Mouse (Mus musculus) MEL (cell line): ENCODE results near the gene Stx1a. TPM values are rescaled to one million over a fixed set of nuclear protein-coding genes. Genes with fewer than 3 reads are reported as not detected.

Experiments used
- DNase-seq: peaks from one replicate; pipeline ENCODE4 v3.0.0; 2011; ENCODE audit warnings: low read depth, low spot score
- H3K27ac ChIP-seq: 2 replicates; pipeline ENCODE4 v1.5.1; 2012; ENCODE audit warnings: low read depth, mild to moderate bottlenecking, control low read depth, low read length, moderate library complexity; ENCODE audit not compliant: control insufficient read depth
- H3K27me3 ChIP-seq, 2 experiments: fragments of 150-350 bp in 1 of 2; sonication (generic) in 1 of 2; 2 replicates each; pipeline ENCODE4 v1.6.1; 2012; ENCODE audit warnings: low read length in 2 of 2, mild to moderate bottlenecking in 2 of 2, improper control_type of control experiment in 1 of 2, moderate library complexity in 1 of 2; ENCODE audit not compliant: insufficient read depth in 2 of 2, control insufficient read depth in 1 of 2
- H3K36me3 ChIP-seq, 2 experiments: 2 replicates each; pipeline ENCODE4 v1.6.1; 2012 to 2014; ENCODE audit warnings: low read length in 2 of 2, improper control_type of control experiment in 1 of 2, inconsistent platforms in 1 of 2, mild to moderate bottlenecking in 1 of 2; ENCODE audit not compliant: insufficient read depth in 2 of 2, control insufficient read depth in 1 of 2
- H3K4me1 ChIP-seq, 2 experiments: fragments of 150-350 bp in 1 of 2; sonication (generic) in 1 of 2; 2 replicates each; pipeline ENCODE4 v1.6.1; 2012; ENCODE audit warnings: low read length in 2 of 2, improper control_type of control experiment in 1 of 2, mild to moderate bottlenecking in 1 of 2; ENCODE audit not compliant: insufficient read depth in 2 of 2, control insufficient read depth in 1 of 2
- H3K4me3 ChIP-seq, 2 experiments: fragments of 150-350 bp in 1 of 2; sonication (generic) in 1 of 2; 2 replicates each; pipeline ENCODE4 v1.5.1; 2012; ENCODE audit warnings: low read depth in 2 of 2, low read length in 2 of 2, mild to moderate bottlenecking in 2 of 2, moderate library complexity in 2 of 2, control low read depth in 1 of 2, improper control_type of control experiment in 1 of 2; ENCODE audit not compliant: control insufficient read depth in 1 of 2, insufficient read depth in 1 of 2
- H3K79me2 ChIP-seq: 2 replicates; pipeline ENCODE4 v1.6.1; 2012; ENCODE audit warnings: mild to moderate bottlenecking, low read length, moderate library complexity; ENCODE audit not compliant: control insufficient read depth, poor library complexity, insufficient read depth
- H3K9ac ChIP-seq: 2 replicates; pipeline ENCODE4 v1.6.1; 2012; ENCODE audit warnings: low read depth, mild to moderate bottlenecking, control low read depth, low read length, moderate library complexity; ENCODE audit not compliant: control insufficient read depth, poor library complexity, severe bottlenecking
- H3K9me3 ChIP-seq: fragments of 150-350 bp; sonication (generic); replicated peaks from 2 replicates; pipeline ENCODE4 v1.6.1; 2012; ENCODE audit warnings: mild to moderate bottlenecking, low read length, improper control_type of control experiment, moderate library complexity; ENCODE audit not compliant: insufficient read depth
- BHLHE40 ChIP-seq: IDR thresholded peaks from 2 replicates; pipeline ENCODE4 v1.6.1; 2012; ENCODE audit warnings: low read depth, mild to moderate bottlenecking, inconsistent platforms, low read length, improper control_type of control experiment, borderline replicate concordance
- CHD1 ChIP-seq: IDR thresholded peaks from 2 replicates; pipeline ENCODE4 v1.6.1; 2012; ENCODE audit warnings: low read depth, mild to moderate bottlenecking, inconsistent platforms, low read length, improper control_type of control experiment
- CHD2 ChIP-seq: IDR thresholded peaks from 2 replicates; pipeline ENCODE4 v1.6.1; 2011; ENCODE audit warnings: low read length, improper control_type of control experiment
- E2F4 ChIP-seq: IDR thresholded peaks from 2 replicates; pipeline ENCODE4 v1.6.1; 2011; ENCODE audit warnings: low read depth, low read length, improper control_type of control experiment, borderline replicate concordance
- ELF1 ChIP-seq: IDR thresholded peaks from 2 replicates; pipeline ENCODE4 v1.6.1; 2014; ENCODE audit warnings: low read depth, mild to moderate bottlenecking, inconsistent platforms, low read length, improper control_type of control experiment, moderate library complexity
- ETS1 ChIP-seq: IDR thresholded peaks from 2 replicates; pipeline ENCODE4 v1.6.1; 2012; ENCODE audit warnings: low read depth, mild to moderate bottlenecking, inconsistent platforms, low read length, improper control_type of control experiment, moderate library complexity
- HCFC1 ChIP-seq: IDR thresholded peaks from 2 replicates; pipeline ENCODE4 v1.6.1; 2012; ENCODE audit warnings: low read depth, mild to moderate bottlenecking, inconsistent platforms, low read length, improper control_type of control experiment, moderate library complexity
- MAFK ChIP-seq: IDR thresholded peaks from 2 replicates; pipeline ENCODE4 v1.6.1; 2011; ENCODE audit warnings: low read depth, mild to moderate bottlenecking, low read length, improper control_type of control experiment, borderline replicate concordance
- NELFE ChIP-seq: IDR thresholded peaks from 2 replicates; pipeline ENCODE4 v1.6.1; 2011; ENCODE audit warnings: low read depth, low read length, improper control_type of control experiment
- POLR2A ChIP-seq, 2 experiments: IDR thresholded peaks; 2 replicates each; pipeline ENCODE4 v1.6.1; 2011 to 2012; ENCODE audit warnings: low read length in 2 of 2, mild to moderate bottlenecking in 2 of 2, control low read depth in 1 of 2, improper control_type of control experiment in 1 of 2, low read depth in 1 of 2, moderate library complexity in 1 of 2; ENCODE audit not compliant: control insufficient read depth in 1 of 2, insufficient read depth in 1 of 2, poor library complexity in 1 of 2
- POLR2AphosphoS2 ChIP-seq: IDR thresholded peaks from 2 replicates; pipeline ENCODE4 v1.6.1; 2011; ENCODE audit warnings: low read length, improper control_type of control experiment
- POLR2AphosphoS5 ChIP-seq: IDR thresholded peaks from 2 replicates; pipeline ENCODE4 v1.6.1; 2012; ENCODE audit warnings: low read depth, borderline replicate concordance, mild to moderate bottlenecking, inconsistent platforms, low read length, moderate library complexity, mixed read lengths
- RCOR1 ChIP-seq: IDR thresholded peaks from 2 replicates; pipeline ENCODE4 v1.6.1; 2012; ENCODE audit warnings: low read depth, mild to moderate bottlenecking, inconsistent platforms, low read length, improper control_type of control experiment
- UBTF ChIP-seq: IDR thresholded peaks from 2 replicates; pipeline ENCODE4 v1.6.1; 2012; ENCODE audit warnings: low read depth, mild to moderate bottlenecking, inconsistent platforms, low read length, improper control_type of control experiment, moderate library complexity, borderline replicate concordance; ENCODE audit not compliant: insufficient read depth
- USF1 ChIP-seq: IDR thresholded peaks from 2 replicates; pipeline ENCODE4 v1.6.1; 2014; ENCODE audit warnings: low read depth, mild to moderate bottlenecking, inconsistent platforms, low read length, improper control_type of control experiment, moderate library complexity
- ZC3H11A ChIP-seq: IDR thresholded peaks from 2 replicates; pipeline ENCODE4 v1.6.1; 2012; ENCODE audit warnings: low read depth, mild to moderate bottlenecking, inconsistent platforms, low read length, improper control_type of control experiment
- ZNF384 ChIP-seq: IDR thresholded peaks from 2 replicates; pipeline ENCODE4 v1.6.1; 2012; ENCODE audit warnings: low read depth, mild to moderate bottlenecking, inconsistent platforms, low read length, improper control_type of control experiment
- polyA plus RNA-seq, 2 experiments: library from polyadenylated mRNA; stranded (reverse) in 1 of 2; unstranded in 1 of 2; fragments of >175 nt in 1 of 2; fragments of >200 nt in 1 of 2; gene quantifications; 2 replicates each; pipeline versions ENCODE4 v1.2.1 to v1.2.4; 2012; ENCODE audit warnings: low replicate concordance in 2 of 2, low read depth in 1 of 2; ENCODE audit not compliant: insufficient read length in 2 of 2, insufficient read depth in 1 of 2, missing spikeins in 1 of 2
- total RNA-seq: library from RNA; depleted of rRNA; stranded (reverse); fragments of 300-350 nt; gene quantifications from 2 replicates; pipeline ENCODE4 v1.2.3, GENCODE M21; 2012

Gene Stx1a
- total and polyA plus RNA-seq, 3 experiments = 3.3 to 6.0 TPM; not detected in 1

DNA sequence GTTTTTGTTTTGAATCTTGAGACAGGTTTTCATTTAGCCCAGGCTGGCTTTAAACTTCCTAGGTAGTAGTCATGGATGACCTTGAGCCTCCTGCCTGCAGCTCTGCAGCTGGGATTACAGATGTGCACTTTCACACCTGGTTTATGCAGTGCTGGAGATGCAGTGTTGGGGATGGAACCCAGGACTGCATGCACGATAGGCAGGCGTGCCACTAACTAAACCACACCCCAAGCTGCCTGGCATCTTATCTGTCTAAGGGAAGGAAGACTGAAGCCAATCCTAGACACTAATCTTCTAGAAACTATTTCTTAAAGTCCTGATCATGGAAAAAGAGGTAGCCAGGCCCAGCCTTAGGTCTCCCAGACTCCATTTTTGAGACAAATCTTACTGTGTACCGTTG, 47.2 kb downstream of the Stx1a start:
- Histone ChIP-seq H3K27ac (no peak overlapping the region), H3K79me2 (peaks cover 2% of the 10 kb centered on the region; the same call in 1 of the 2 replicates), H3K4me1 (peaks cover 0 to 5% of the 10 kb centered on the region in 2 experiments; a peak in 3 of 4 replicates), H3K9ac (no peak overlapping the region), H3K36me3 (peaks cover 0 to 3% of the 10 kb centered on the region in 2 experiments; a peak in 2 of 4 replicates), H3K9me3 (no peaks in the 10 kb centered on the region), H3K4me3 (no peak overlapping the region), H3K27me3 (no peaks in the 10 kb centered on the region)
- no peak for DNase-seq
- no peak for TF ChIP-seq MAFK
- TF ChIP-seq ZNF384 = no peak
- no peak for TF ChIP-seq CHD2
- TF ChIP-seq NELFE = no peak
- no peak for TF ChIP-seq USF1
- no peak for TF ChIP-seq CHD1
- no peak for TF ChIP-seq ELF1
- no peak for TF ChIP-seq ETS1

DNA sequence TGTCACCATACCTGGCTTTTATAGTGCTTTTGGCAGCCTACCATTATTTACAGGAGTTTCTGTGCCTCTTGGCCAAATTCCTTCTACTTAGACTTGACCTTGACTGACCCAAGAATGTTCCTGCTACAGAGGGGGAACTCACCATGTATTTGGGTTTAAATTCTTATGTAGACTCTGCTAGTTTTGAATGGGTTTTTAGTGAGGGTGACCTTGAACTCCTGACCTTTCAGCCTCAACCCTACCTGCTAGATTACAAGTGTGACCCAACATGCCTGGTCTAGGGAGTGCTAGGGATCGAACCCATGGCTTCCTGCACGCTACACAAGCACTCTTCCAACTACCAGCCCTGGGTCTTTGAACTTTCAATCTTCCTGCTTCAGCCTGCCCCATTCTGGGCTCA, 48.8 kb downstream of the Stx1a start:
- H3K79me2 ChIP-seq = no peaks in the 10 kb centered on the region
- no peaks in the 10 kb centered on the region for H3K27me3 ChIP-seq
- TF ChIP-seq HCFC1 = no peak
- no peak for TF ChIP-seq RCOR1
- no peak for TF ChIP-seq E2F4
- TF ChIP-seq ZC3H11A = no peak
- TF ChIP-seq NELFE = no peak
- TF ChIP-seq, all 39 proteins: peak for 0
- no peak overlapping the region for H3K27ac ChIP-seq
- H3K9me3 ChIP-seq = no peaks in the 10 kb centered on the region
- H3K4me3 ChIP-seq = no peak overlapping the region
- H3K4me1 ChIP-seq = no peaks in the 10 kb centered on the region; a peak in 1 of 4 replicates
- no peaks in the 10 kb centered on the region for H3K36me3 ChIP-seq
- no peak overlapping the region for H3K9ac ChIP-seq
- DNase-seq = no peak

GRCm38 (mm10) chr5:135072720-135073119, 49.4 kb downstream of the Stx1a start:
- no peaks in the 10 kb centered on the region; a peak in 1 of 4 replicates for H3K4me1 ChIP-seq
- H3K79me2 ChIP-seq = no peaks in the 10 kb centered on the region; the same call in 1 of the 2 replicates
- no peak for DNase-seq
- H3K9ac ChIP-seq = no peak overlapping the region
- H3K27ac ChIP-seq = no peak overlapping the region
- TF ChIP-seq E2F4 (no peak), POLR2AphosphoS5 (no peak), ZC3H11A (no peak), POLR2AphosphoS2 (no peak), UBTF (no peak), POLR2A (IDR thresholded peaks at IDR 0.05; ENCODE audit: control insufficient read depth in 1 of 2, insufficient read depth in 1 of 2, low read depth in 1 of 2, low read length in 2 of 2, poor library complexity in 1 of 2) (no peak), HCFC1 (no peak), BHLHE40 (no peak)
- no peaks in the 10 kb centered on the region for H3K36me3 ChIP-seq
- H3K9me3 ChIP-seq = no peaks in the 10 kb centered on the region
- H3K4me3 ChIP-seq = no peak overlapping the region
- no peaks in the 10 kb centered on the region for H3K27me3 ChIP-seq
